Mouse (Mus musculus) T-cell, adult 66 days (primary cell): Measurements from ENCODE around the gene Krt77. TPM values are rescaled to one million over a fixed set of nuclear protein-coding genes. Genes with fewer than 3 reads are reported as not detected.

Experiments
- total RNA-seq, 2 experiments: library from RNA; stranded (reverse); gene quantifications; 3 replicates in 1 of 2; 4 replicates in 1 of 2; pipeline ENCODE4 v1.2.4; 2023

Krt77 gene
- total RNA-seq, result not detected

DNA sequence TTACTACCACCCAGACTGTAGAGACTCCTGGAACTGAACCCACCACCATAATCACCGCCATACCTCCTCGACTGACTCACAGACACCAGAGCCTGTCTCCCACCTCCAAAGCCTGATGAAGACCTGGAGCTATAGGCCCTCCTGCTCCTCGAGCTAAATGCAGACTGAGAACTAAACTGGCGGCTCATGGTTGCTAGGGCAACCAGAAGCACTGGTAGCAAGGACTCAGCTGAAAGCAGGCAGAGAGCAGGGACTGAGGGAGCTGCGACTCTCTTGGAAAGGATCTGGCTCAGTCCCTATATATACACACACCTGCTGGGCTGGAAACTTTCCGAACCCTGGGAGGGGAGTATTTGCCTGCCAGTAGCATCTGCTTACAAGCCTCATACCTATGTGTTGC is at the start of gene Krt77:
TSS of gene Krt77 (minus strand) at position 275 of the 400 bp plus-strand sequence.

DNA sequence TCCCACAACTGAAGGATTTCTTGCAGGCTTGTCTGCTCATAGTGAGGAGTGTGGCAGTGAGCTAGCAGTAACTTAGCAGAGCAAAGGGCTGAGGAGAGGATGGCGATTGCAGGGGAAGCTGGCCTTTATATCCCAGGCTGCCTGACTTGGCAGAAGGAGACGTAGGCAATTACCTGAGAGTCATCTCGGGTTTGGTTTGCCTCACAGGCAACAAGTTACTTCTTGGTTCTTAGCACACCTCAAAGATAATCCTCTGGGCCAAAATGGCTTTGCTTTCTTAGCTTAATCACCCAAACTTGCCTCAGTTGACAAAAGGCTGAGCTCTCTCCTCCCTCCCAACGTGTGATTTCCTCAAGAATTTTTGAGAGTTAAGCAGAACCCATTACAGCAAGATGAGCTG is 23.3 kb upstream of the Krt77 start, which contains the start of gene Krt76:
TSS of gene Krt76 (minus strand) at position 101 of the 400 bp plus-strand sequence.

DNA sequence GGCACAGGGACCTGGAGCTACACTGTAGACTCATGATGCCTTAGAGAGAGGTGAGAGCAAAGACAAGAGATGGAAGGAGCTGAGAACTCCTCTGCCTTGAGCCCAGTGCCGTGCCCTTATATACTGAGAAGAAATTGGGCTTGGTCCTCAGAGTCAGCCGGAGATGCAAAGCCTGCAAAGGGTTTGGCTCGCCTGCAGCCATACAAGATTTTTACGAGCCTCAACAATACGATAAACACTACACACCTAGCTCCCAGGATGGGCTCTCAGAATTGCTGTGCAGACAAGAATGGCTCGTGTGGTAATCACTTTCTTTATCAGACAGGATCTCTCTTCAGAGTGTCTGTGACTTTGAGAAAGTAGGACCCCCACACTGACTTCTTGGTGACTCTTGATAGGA is 18.8 kb downstream of the Krt77 start, which contains the start of gene Krt1:
TSS of gene Krt1 (minus strand) at position 101 of the 400 bp plus-strand sequence.

GRCm38 (mm10) chr15:101817875-101818274 is 51.6 kb downstream of the Krt77 start, which contains the start of gene Krt2:
TSS of gene Krt2 (minus strand) at chr15:101818169.

Other genes starting within 250 kb of the Krt77 start
- gene Gm5414, start 241.5 kb downstream of the Krt77 start, total RNA-seq, result not detected
- gene Gm5478, start 222.3 kb downstream of the Krt77 start, total RNA-seq, result not detected
- not detected for gene Krt6b, start 189.4 kb downstream of the Krt77 start, total RNA-seq
- not detected for gene Krt6a, start 175.4 kb downstream of the Krt77 start, total RNA-seq
- gene Krt5, start 156.8 kb downstream of the Krt77 start, total RNA-seq, result not detected
- not detected for gene Krt71, start 126.6 kb downstream of the Krt77 start, total RNA-seq
- not detected for gene Krt72, start 83.2 kb downstream of the Krt77 start, total RNA-seq
- not detected for gene Krt73, start 67.4 kb downstream of the Krt77 start, total RNA-seq
- not detected for gene Krt2, start 51.5 kb downstream of the Krt77 start, total RNA-seq
- not detected for gene Krt1, start 18.9 kb downstream of the Krt77 start, total RNA-seq
- not detected for gene Krt76, start 23.2 kb upstream of the Krt77 start, total RNA-seq
- not detected for gene Krt4, start 55.0 kb upstream of the Krt77 start, total RNA-seq
- not detected for gene Krt79, start 70.6 kb upstream of the Krt77 start, total RNA-seq
- gene Krt78, start 84.6 kb upstream of the Krt77 start, total RNA-seq, result not detected
- not detected for gene Krt8, start 134.8 kb upstream of the Krt77 start, total RNA-seq
- gene Krt18, start 158.5 kb upstream of the Krt77 start, total RNA-seq, result not detected
- 100 to 1,000 TPM; 277 to 279 TPM for gene Eif4b, start 204.1 kb upstream of the Krt77 start, total RNA-seq
- gene Tns2, start 230.7 kb upstream of the Krt77 start, total RNA-seq, result under 1 TPM; 0.26 to 0.83 TPM